Mouse (Mus musculus) left cerebral cortex, adult 18-20 months (tissue): ENCODE data around the gene Gtpbp1. TPM values are rescaled to one million over a fixed set of nuclear protein-coding genes. Genes with fewer than 3 reads are reported as not detected.

Source experiments
- DNase-seq, 2 experiments: peaks; one replicate each; pipeline ENCODE4 v3.0.0; 2021 to 2022; ENCODE audit warnings: low spot score in 2 of 2, mixed read lengths in 1 of 2
- total RNA-seq, 2 experiments: library from RNA; stranded (reverse); gene quantifications; 2 replicates each; pipeline ENCODE4 v1.2.3; 2021

Gene Gtpbp1
- total RNA-seq, 2 experiments from 2014 or later, result 52.7 to 53.4 TPM

DNA sequence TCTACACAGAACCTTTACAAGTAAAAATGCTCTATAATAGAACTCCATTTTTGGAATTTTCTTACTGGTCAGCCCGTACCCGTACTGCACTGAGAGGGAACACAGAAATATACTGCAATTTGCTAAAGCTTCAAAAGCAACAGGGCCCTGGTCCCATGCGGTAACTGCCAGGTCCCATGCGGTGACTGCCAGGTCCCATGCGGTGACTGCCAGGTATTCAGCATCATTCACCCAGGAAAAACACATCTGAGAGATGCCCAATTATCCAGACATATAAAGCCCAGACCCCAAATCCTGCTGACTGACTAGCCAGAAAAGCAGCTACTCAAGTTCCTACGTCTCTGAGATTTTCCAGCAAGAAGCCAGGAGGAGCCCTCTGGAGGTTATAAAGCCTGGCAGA, 6.0 kb upstream of the Gtpbp1 start:
- no peak for DNase-seq

DNA sequence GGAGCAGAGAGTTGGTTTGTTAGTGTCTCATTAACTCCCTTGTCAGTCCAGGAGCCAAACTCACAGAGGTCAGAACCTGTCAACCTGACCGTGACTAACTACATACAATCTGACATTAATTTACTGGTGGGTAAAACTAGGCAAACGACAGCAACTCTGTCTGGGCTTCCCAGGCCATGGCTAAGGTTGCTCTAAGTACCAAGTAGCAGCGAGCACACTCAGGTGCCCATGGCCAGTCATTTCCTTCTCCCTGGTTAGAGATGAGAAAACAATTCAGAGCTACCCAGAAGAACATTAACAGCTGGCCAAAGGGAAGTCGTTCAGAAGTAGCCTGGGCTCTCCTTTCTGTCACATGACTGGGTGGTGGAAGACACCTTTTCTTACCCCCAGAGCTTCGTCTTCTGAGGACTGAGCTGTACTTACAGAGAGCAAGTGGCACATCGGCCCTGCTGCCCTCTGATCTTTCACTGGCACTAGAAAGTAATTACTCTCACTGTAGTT, 5.5 kb upstream of the Gtpbp1 start:
- DNase-seq, result no peak

DNA sequence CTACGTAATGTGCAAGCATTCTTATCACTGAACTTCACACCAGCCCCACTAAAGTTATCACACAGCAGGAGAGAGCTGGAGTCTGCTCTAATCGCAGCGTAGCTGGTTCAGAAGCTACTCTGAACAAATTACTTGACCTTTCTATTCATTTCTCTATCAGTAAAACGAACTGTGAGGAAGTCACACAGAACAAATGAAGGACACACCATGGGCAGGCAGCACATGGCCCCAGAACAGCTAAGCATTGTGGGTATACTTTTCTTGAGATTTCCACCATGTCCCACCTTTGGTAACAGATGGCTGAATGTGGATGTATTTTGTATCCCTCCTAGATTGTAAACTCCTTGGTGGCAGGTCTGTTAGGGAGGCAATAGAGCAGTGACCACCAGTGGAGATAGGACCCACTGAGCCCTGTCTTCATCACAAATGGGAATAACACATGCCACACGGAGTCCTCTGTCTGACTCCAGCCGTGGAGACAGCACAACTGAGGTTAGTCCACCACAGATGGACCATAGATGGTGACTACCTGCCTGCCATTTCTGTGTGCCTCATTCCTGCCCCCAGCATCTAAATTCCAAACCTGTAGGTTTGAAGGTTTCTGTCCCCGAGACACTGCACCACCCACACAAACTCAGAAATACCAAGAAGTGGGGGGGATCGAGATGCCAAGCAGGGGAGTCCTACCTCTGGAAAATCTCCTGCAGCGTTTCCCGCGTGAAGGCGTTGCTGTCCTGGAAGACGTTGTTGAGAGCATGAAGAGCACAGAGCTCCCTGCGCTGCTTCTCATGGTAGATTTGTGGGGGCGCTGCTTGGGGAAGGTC, 4.4 kb upstream of the Gtpbp1 start:
- DNase-seq, result no peak

DNA sequence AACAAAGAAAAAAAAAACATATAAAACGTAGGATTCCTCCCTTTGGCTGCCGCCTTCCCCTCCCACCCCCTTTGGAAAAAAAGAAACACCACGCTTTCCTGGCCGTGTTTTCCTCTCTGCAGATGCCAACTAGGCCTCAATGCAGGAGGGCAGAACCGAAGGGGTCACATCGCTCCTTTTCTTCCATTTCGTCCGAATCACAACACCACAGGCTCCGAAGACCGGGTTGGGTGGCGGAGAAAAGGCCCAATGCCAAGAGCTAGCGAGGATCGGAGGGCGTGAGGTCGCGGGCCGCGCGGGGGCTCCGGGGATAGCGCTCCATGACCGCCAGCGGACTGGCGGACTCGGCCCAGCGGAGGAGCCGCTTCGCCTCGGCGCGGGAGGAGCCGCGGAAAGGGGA, 3.5 kb upstream of the Gtpbp1 start:
- peak; percentile 22 to 41 for DNase-seq

DNA sequence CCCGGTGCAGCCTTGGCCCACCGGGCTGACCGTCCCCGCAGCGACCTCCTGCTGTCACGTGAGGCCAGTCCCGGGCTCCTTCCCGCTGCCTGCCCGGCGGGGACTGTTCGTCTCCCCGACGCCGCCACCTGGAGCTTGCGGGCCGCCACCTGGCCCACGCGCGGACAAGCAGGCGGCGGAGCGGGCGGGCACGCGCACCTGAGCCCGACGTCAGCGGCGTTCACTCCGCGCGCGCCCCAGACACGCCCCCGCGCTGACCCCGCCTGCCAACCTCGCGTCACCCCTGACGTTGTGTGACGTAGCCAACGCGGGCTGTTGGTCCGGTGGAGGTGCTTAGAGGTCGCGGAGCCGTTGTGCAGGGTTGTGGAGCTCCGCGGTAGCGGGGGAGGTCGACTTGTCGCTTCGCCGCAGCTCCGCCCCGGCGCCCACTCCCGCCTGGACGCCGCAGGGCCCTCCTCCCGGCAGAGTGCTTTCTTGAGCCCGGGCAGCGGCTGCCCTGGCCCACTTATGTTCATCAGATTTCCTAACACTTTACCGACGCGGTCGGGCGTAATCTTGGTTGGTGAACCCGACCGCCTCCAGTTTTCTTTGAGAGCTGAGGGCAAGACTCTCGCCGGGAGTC, 2.9 kb upstream of the Gtpbp1 start, which contains the start of gene Josd1:
Josd1 (minus strand) TSS at position 274 of the 622 bp plus-strand sequence.
- peak; percentile 96 to 97 for DNase-seq

DNA sequence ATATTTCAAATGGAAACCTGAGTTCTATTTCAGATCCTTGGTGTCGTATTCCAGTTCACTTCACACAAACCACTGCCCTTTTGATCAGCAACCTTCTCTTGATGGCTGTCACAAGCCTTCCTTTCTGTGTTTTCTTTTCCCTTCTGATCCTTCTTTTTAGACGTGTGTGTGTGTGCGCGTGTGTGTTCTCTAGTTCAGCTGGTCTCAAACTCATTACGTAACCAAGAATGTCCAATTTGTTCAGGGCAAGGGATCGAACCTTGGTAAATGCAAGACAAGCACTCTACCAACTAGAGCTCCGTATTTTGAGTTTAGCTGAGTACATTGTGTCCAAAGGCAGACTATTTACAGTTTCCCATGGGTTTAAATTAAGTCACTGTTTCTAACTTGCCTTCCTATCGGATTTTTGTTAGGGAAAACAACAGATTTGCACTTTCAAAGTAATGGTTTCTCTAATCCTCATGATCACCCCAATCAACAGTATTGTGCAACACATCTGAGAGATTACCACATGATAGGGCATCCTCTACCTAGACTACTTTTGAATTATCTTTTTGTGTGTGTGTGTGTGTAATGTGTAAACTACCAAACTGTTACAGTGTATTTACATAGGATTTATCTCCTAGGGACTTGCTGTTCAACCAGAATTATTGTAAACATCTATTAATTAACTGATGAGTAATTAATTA, 2.2 kb upstream of the Gtpbp1 start:
- DNase-seq, result no peak

DNA sequence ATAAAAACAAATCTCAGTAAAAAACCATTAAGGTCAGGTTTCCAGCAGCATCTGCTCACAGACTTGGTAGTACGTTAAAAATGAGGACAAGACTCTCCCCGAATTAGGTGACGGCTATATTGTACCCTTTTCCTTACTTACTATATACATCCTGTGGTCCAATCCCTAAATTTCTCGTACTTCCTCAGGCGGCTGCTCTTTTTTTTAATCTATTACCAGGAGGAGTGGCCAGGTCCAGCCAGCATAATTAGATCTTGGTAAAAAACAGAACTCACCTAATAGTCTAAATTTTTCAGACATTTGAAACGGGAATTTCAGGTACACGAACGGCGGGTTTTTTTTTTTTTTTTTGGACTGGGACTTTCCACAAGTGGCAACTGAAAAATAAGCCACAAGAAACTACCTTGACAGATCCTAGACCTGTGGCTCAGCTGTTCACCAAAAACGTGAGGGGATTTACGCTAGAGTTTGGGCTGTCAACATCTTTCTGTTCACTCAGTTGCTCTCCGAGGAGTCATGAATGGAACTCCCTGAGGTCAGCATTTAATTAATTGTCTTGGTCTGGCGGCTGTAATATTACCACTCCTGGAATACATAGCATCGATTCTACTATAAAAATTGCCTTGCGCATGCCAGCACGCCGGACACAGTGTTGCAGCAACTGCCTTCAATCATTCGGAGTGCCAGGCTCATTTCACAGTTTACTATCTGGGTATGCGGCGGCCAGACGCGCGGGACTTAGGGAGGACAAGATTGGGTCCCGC, 801 bp upstream of the Gtpbp1 start:
- DNase-seq, result no peak

DNA sequence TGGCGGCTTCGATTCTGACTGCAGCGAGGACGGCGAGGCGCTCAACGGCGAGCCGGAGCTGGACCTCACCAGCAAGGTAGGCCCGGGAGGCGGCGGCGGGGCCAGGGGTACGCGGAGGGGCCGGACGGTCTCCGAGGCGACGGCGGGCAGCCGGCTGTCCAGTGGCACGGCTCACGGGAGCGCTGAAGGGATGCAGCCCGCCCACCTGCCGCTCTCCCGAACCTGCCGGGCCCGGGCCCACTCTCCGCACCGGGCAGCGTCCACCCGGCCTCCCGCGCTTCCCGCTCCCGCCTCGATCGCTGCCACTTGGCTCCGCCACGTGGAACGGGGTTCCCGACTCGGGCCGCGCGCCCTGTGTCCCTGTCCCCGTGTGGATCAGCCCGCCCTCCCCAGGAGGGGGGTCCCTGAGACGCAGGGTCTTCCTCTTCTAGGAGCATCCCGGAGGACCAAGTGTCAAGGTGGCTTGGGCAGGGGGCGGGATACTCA, 421 bp downstream of the Gtpbp1 start:
- no peak for DNase-seq

DNA sequence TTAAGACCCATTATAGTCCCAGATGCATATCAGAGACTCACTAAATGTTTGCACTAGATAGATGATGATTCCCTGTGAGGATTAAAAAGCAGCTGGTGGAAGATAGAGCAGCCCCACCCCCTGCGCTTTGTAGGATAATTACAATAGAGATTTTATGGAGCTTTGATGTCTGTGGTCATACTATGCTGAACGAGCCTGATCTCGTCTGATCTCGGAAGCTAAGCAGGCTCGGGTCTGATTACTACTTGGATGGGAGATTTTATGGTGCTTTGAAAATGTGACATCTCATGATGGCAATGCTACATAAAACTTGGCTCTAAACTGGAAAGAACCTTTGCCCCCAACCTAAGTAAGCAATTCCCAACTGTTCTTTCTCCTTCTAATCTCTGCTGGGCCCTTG, 1.7 kb downstream of the Gtpbp1 start:
- DNase-seq, result no peak

DNA sequence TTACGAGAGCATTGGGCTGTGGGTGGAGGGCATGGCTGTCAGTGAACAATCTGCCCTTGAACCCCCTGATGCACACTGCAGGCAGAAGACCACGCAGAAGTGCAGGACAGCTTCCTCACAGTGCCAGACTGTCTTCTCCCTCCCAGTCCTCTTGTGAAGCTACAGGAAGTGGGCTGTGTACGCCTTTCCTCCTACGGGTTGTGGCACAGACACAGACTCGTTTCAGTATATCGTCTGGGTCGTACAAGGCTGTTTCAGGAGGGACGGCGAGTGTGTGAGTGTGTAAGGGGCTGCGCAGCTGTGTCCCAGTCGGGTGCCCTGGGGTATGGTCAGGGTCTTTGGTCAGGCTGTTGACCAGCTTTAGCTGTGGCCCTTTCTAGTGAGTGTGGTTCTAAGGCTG, 3.1 kb downstream of the Gtpbp1 start:
- no peak for DNase-seq

DNA sequence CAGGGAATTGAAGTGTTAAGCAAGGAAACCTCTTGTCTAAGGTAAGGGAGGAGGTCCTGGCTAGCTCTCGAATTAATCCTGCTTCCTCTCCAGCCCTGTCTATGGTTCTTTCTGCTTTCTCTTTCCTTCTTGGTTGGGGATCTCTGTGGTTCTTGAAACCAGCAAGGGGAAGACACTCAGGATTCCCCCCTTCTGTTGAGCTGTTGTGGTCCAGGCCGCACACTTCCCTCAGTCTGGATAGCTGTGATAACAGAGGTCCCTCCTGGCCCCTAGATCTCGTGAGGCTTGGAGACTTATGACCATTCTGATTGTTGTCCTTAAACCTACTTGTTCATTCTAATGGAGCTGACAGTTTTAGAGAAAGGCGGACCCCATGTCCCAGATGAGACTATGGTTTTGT, 3.9 kb downstream of the Gtpbp1 start:
- no peak for DNase-seq

DNA sequence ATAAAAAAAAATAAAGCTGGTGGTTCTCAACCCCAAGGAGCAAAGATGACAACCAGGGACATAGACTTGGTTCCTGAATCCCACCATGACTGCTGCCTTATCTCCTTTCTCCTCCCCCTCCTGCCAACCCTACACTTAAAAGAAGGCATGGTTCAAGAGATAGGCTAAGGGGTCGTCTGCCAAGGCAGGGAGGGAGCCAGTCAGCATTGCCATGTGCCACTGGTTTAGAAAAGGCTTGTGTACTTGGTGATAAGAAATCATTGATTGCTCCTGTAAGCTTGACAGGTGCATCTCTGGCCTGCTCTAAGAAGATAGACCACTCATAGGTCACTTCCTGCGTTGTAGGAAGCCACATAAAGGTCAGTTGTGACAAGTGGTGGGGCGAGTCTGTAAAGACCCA, 4.9 kb downstream of the Gtpbp1 start:
- no peak for DNase-seq

DNA sequence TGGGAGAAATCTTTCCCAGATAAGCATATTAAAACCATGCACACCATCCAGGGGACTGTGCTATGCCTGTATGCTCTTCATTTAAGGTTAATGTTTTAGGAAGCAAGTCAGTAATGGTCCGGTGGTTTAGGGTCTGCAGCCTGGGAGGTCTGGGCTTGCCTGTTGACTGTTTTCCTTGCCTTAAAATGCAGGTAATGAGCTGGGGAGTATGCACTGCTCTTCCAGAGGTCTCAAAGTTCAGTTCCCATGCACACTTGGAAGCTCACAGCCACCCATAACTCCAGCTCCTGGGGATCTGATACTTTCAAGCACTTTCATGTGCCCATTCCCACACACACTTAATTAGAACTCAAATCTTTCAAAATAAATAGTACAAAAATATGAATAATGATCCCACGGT, 5.9 kb downstream of the Gtpbp1 start:
- DNase-seq, result no peak

DNA sequence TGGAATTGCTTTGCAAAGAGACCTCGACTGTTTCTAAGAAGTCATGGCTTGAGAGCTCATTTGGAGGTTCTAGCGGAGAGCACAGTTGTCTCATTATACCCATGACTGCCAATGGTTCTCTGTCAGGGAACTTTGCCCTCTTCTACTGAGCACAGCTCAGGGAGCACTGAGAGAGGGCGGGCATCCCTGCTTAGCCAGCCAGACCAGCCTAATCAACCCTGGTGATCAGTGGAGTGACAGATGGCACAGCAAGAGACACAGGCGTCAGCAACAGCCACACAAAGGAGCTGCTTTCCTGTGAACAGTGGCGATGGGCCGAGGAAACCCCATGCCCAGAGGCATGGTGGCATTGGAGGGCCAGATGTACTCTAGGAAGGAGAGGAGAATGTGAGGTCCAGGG, 6.4 kb downstream of the Gtpbp1 start:
- no peak for DNase-seq

DNA sequence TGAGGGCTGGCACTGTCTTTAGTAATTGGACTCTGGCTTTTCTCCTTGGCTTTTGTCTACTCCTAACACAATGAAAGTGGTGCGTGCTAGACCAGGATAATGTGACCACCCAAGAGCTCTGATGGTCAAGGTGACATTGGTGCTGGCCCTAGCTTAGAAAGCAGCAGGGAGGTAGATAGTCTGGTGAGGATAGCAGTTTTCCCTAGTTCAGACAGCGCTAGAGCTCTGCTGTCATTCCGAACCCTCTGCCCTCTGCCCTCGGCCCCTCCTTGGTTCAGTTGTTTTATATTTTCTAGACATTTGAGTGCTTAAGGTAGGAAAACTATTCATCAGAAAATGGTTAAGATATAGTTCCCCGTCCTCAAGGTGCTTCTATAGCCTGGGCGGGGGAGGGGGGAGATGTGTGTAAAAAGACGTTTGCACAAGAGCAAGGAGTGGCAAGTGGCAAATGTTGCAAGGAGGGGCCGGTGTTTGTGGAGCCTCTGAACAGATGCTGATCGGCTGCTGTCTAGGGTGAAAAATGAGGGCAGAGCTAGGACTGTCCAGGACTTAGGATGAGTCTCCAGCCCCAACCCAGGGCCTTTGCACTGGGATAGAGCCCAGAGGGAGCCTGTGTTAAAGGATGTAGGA, 7.0 kb downstream of the Gtpbp1 start:
- DNase-seq, result no peak

DNA sequence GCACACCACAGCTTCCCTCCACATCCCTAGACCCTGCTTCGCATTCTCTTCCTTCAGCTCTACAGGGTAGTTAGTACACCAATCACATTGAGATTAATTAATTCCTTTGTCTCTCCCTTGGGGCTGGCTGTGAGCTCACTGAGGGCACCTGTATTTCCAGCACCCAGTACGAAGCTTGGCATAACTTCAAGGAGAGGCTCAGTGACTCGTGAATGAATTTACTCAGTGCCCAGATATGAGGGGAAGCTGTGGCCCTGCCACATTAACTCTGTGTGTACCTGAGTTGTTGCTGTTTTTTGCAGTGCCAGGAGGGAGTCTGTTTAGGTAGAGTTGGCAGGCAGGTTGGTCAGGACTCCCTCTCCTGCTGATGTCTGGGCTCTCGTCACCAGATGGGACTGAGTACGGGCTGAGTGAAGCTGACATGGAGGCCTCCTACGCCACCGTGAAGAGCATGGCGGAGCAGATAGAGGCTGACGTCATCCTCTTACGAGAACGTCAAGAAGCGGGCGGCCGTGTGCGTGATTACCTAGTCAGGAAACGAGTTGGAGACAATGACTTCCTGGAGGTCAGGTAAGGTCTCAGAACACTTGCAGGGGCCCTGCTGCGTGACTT, 16.1 kb downstream of the Gtpbp1 start:
- DNase-seq, result no peak

DNA sequence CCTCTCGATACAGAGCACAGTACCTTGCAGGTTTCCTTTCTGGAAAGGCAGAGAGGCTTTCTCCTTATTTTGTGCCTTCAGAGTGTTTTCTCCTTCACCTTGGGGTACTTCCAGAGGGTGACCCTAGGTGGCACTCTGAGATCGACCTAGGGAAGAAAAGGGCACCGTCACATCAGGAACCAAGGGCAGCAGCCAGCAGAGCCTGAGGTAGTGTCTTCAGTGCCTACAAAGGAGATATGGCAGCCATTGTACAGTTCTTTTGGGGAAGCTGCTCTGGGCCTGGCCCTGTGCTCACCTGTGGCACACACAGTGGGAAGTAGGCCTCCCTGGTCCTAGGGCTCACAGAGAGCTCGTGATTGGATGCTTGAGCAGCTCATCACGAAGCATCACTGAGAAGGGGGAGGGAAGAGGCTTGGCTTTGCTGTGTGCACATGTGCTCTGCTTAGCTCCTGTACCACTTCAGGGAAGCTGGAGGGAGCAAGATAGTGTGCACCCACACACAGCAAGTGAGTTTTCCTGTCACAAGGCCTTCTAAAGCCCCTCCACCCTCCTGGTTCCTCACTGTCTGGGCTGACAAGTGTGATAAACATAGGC, 17.7 kb downstream of the Gtpbp1 start:
- DNase-seq, result no peak

DNA sequence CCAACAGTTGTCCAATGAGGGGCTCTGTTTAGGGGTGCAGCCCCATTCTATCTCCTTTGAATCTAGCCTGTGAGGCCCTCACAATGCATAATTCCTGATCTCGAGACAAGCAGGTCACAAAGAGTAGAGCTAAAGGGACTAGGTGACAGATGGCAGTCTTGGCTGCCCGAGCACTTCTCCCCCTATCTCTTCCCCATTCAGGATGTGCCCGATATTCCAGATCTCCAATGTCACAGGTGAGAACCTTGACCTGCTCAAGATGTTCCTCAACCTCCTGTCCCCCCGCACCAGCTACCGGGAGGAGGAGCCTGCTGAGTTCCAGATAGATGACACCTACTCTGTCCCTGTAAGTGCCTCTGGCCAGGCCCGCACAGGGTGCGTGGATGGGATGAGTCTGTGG, 25.0 kb downstream of the Gtpbp1 start:
- DNase-seq, result no peak

DNA sequence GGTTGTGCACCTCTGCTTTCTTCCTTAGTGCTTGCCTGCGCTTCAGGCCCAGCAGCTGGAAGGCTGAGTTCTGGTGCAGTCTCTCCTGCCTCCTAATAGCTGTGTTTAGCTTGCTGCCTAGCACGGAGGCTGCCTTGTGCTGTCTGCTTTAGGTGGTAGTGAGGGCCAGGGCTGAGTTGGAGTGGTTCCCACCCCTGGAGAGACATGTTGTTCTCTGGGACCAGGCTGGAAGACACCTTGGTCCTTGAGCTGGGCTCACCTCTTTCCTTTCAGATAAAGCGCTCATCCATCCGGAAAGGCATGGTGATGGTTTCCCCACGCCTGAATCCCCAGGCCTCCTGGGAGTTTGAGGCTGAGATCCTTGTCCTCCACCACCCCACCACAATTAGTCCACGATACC, 26.1 kb downstream of the Gtpbp1 start:
- DNase-seq, result no peak

DNA sequence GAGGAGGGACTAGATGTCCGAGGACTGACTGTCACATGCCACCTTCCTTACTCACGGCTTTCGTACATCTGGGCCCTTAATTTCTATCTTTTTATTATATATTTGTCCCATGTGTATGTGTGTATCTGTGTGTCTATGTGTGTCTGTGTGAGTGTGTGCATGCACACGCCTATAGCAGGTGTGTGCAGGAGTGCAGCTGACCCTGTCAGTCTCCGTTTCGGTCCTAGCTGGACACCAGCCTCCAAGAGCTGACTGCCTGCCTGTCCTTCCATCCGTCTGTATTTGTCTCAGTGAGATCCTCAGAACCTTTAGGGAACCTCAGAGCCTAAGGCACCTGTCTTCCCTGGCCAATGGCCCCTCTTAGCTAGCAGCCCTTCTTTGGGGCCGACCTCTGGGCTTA, 29.6 kb downstream of the Gtpbp1 start:
- DNase-seq, result no peak
